Mouse (Mus musculus) lung, postnatal 36 days (tissue): ENCODE data around the gene Tmem50b.
"Not testable (repeated sequence)": the region's sequence is repeated elsewhere in the genome, so short reads cannot be mapped to it uniquely, and the experiment has no call there.

Experiments
- DNase-seq: peaks from one replicate; pipeline ENCODE4 v3.0.0; 2022; ENCODE audit warnings: mixed read lengths

Tmem50b gene

DNA sequence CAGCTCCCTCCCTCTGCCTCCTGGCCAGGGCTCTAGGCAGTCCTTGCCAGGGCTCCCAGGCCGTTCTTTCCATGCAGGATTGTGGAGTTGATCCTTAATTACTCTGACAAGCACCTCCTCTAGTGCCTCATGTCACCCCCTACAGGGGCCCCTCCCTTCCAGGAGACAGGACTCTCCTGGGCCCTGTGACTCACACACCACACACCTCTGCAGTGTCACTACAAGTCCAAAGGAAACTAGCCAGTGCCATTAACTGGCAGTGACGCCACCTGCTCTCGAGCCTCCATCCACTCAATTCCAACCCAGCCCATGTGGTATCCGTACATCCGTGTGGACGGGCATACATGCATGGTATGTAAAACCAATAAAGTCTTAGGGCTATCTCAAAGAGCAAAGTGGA is 62.7 kb downstream of the Tmem50b start:
- no peak for DNase-seq

DNA sequence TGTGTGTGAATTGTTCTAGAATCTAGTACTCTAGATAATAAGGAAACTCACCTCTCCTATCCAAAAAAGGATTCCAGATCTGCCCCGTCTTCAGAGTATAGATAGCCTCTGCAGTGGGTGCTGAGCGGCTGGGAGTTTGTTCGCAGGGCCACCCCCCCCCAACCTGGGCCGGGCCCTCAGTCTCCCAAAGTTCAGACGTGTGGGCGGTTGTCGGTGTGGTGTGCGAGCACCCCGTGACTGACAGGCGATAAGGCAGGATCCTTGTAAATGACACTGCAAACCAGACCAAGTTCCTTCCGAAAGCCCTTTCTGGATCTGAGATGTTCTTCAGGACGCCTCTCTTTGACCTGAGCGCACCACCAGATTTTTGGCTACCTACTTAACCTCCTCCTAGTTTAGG is 63.1 kb downstream of the Tmem50b start:
- no peak for DNase-seq

DNA sequence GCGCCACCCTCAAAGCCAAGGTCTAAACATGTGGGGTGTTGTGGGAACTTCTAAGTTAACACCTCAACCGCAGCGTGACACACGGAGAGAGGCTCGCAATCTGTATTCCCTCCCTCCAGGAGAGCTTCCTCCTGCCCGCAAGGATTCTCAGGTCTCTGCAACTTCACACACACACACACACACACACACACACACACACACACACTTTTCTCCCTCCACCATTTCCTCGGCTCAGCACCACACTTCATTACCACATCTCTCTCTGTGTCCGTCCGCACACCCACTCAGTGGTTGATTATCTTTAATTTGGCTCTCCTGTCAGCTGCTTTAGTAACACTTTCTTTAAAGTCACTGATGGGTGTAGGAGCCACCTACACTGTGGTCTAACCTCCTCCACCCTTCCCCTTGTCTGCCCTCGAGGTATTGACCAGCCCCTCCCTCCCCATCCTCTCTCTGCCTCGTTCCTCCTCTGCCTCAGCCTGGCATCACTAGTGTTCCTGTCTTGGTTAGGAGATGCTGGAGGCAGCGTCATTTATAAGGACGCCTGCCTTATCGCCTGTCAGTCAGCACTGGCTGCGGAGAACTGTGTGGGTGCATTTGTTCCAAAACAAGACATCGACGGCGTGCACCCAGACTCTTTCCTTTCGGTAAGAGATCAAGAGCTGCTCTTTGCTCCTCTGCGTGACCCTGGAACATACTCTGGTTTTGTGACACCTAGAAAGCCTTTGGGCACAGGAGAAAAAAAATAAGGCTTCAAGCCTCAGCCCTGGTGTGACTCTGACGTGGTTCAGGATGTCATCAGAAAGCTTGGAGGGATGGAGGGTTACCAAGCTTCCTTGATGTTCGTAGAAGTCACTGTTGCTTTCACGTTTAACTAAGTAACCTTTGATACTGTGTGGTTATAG is 64.3 kb downstream of the Tmem50b start:
- no peak for DNase-seq

DNA sequence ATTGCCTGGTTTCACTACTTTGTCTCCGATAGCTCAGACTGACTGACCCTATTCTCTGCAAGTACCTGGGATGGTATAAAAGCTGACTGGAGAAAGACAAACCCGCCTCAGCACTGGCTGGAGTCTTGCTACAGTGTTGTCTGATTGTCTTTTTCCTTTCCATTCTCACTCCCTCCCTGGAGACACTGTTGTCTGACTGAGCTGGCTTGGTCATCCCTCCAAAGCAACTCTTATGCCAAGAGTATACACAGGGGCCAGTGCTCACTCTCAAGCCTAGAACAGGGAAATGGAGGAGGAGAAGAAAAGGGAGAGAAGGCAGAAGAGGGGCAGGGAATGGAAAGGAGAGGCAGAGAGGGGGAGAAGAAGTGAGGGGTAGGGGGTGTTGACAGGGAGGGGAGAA is 65.2 kb downstream of the Tmem50b start:
- no peak for DNase-seq

DNA sequence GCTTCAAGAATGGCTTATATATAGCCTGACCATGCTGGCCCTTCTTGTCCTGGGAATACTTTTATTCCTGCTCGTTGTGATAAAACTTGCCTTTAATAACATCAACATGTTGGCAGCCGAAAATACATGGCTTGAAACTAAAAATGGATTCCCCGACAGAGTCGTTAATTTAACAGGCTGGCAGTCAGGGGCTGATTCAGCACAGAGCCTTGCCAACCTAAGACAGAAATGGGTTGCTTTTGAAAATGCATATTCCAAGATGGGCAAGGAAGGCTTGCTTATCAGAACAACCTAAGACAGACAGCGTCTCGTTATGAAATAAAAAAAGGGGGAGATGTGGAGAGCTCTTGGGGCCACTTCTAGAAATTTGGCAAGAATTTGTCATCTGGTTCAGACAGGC is 65.7 kb downstream of the Tmem50b start:
- DNase-seq: no peak

DNA sequence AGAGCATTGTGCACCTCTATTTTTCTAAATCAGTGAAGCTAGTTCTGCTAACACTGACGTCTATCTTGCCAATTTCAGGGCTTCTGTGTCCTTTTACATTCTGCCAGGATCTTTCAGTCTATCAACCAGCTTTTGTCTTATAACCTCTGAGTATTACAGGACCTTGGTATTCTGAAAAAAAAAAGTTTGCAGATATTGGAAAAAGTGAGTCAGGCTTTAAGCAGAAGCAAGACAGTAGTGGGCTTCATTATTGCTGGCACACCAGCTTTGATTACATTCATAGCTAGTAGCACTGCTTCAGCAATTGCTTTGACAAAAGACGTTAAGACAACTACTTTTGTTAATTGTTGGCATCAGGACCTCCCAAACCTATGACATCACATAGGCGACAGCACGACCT is 66.8 kb downstream of the Tmem50b start:
- not testable (repeated sequence) for DNase-seq

DNA sequence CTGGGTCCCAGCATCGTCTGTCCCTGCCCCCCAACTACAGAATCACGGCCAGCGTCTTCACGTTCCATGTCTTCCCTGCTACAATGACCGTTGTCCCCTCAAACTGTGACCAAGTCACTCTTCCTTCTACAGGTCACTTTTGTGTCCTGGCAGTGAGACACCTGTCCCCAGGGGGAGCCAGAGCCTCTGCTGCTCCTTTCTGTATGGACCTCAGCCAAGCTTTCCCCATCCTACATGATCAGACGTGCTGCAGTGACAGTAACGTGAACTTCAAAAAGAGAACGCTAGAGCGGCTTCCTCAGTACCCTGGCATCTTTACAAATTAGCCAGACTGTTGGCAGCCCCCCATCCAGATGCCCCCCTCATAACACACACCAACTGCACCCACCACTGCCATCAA is 69.0 kb downstream of the Tmem50b start:
- DNase-seq: no peak

DNA sequence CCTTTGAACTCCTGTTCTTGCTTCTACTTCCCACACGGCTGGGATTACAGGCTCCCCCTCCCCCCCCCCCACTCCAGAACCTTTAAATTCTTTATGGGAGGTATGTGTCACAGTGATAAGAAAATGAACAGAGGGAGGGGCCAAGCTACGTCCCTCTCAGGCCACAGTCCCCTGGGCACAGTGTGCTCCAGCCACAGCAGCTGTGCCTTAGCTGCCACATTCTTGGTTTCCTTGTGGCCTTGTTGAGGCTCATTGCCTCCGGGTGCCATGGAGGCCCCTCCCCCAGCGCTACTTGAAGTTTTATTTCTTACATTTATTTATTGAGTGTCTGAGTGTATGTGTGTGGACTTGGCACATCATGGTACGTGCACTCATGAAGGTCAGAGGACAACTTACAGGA is 70.1 kb downstream of the Tmem50b start:
- DNase-seq: peak; percentile 32

DNA sequence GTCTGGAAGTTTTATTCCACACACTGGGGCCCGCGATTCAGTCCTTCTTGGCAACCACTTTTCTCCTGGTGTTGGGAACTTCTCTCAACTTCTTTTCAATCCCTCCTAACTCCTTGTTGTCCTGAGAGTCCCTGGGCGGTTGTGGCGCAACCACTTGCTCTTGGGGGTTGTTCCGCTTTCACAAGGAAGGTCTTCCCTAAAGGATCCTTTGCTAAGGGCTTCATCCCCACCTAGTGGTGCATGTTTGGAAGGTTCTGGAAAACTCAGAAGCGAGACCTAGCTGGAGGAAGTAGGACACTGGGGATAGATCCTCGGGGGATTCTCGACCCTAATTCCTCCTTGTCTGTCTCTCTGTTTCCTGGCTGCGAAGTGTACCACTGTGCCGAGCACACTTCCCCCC is 70.5 kb downstream of the Tmem50b start:
- peak; percentile 82 for DNase-seq

DNA sequence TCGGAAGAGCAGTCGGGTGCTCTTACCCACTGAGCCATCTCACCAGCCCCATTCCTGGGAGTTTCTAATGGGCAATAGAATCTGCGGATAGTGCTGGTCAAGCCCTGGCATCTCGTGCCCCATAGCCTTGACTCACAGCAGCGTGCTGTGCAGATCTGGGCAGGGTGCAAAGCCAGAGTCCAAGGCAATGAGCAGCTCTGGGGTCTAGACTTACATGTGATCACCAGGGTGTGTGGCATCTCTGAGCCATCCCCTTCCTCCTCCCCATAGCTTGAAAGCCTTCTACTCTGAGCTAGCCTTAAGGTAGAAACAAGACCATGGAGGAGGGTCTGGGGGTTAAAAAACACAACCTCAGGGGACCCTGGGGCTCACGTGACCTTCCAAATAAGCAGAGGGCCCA is 71.3 kb downstream of the Tmem50b start:
- no peak for DNase-seq
